Mouse (Mus musculus): ENCODE results near the gene Fars2. TPM values are rescaled to one million over a fixed set of nuclear protein-coding genes. Genes with fewer than 3 reads are reported as not detected.

The Fars2 gene
- polyA plus RNA-seq (2014; fragmentation: Nextera tagmentation; extraction: Ambion mirVana) = 30.6 and 31.2 TPM in 2 replicates

GRCm38 (mm10) chr13:36117143-36118014 is at the start of gene Fars2, which contains the start of gene Lyrm4:
TSS of gene Fars2 (plus strand) at chr13:36117412.
TSS of gene Lyrm4 (minus strand) at chr13:36117526.
- Histone ChIP-seq H3K27ac (peak within 1 kb of the TSS; percentile 98), H3K27me3 (ENCODE audit: control insufficient read depth, insufficient read depth, low read length) (no peaks in the 10 kb centered on the region), H3K36me3 (replicated peaks; ENCODE audit: control insufficient read depth, insufficient read depth) (no peaks in the 10 kb centered on the region), H3K9me3 (ENCODE audit: control insufficient read depth, low read length) (no peaks in the 10 kb centered on the region), H3K4me3 (replicated peaks; ENCODE audit: low read length) (peak within 1 kb of the TSS; percentile 84), H3K4me2 (replicated peaks) (peak within 1 kb of the TSS; percentile 69), H3K9ac (peak within 1 kb of the TSS; percentile 66), H3K4me1 (replicated peaks; ENCODE audit: control insufficient read depth, insufficient read depth, low read length) (peaks cover 18% of the 10 kb centered on the region)
- WGBS = under 1% methylated on average over 73 of the region's 75 CpGs
- DNase-seq (ENCODE audit: low spot score) = peak; percentile 94
- peak; percentile 99 for ATAC-seq (ENCODE audit: low FRiP score)

DNA sequence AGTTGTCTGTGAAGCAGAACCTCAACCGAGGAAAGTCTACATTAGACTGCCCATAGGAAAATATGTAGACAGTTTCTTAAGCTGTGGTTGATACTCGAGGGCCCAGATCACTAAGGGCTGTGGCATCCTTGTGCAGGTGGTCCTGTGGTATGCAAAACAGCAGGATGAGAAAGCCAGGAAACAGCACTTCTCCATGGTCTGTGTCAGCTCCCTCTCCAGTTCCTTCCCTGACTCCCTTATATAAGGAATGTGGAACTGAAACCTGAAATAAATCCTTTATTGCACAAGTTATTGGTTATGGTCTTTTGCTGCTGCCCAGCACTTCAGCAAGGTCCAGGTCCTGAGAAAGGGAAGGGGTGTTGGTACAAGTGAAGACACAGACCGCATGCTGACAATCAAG is 42.7 kb upstream of the Fars2 start:
- no peak for DNase-seq (ENCODE audit: low spot score)
- no peaks in the 10 kb centered on the region for H3K36me3 ChIP-seq (replicated peaks; ENCODE audit: control insufficient read depth, insufficient read depth)
- H3K9me3 ChIP-seq (ENCODE audit: control insufficient read depth, low read length) = no peaks in the 10 kb centered on the region
- no peak overlapping the region for H3K4me2 ChIP-seq (replicated peaks)
- H3K4me1 ChIP-seq (replicated peaks; ENCODE audit: control insufficient read depth, insufficient read depth, low read length) = no peaks in the 10 kb centered on the region
- no peaks in the 10 kb centered on the region for H3K27me3 ChIP-seq (ENCODE audit: control insufficient read depth, insufficient read depth, low read length)
- no peak overlapping the region for H3K27ac ChIP-seq
- ATAC-seq (ENCODE audit: low FRiP score) = no peak
- WGBS = 90% methylated on average over 3 of the region's 3 CpGs
- H3K4me3 ChIP-seq (replicated peaks; ENCODE audit: low read length) = no peak overlapping the region
- no peak overlapping the region for H3K9ac ChIP-seq

DNA sequence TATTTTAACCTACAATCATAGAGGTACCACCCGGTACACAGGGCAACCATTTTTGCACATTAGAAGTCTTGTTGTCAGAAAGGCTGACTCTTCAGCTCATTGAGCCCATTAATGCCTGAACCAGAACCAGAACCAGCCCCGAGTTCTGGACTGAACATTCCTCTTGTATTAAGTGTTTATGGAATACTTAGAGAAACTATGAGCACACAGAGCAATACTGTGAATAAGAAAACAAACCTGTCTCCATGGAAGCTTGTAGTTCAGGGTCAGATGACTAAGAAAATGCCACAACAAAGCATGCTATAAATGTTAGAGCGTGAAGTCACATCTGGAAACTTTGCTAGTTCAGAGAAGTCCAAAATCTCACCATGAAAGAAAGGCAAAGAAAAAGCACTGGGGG is 35.6 kb upstream of the Fars2 start:
- Histone ChIP-seq H3K4me3 (replicated peaks; ENCODE audit: low read length) (no peak overlapping the region), H3K4me2 (replicated peaks) (no peak overlapping the region), H3K36me3 (replicated peaks; ENCODE audit: control insufficient read depth, insufficient read depth) (peaks cover 4% of the 10 kb centered on the region; the same call in 1 of the 2 replicates), H3K4me1 (replicated peaks; ENCODE audit: control insufficient read depth, insufficient read depth, low read length) (no peaks in the 10 kb centered on the region), H3K9ac (no peak overlapping the region), H3K9me3 (ENCODE audit: control insufficient read depth, low read length) (no peaks in the 10 kb centered on the region), H3K27ac (no peak overlapping the region), H3K27me3 (ENCODE audit: control insufficient read depth, insufficient read depth, low read length) (no peaks in the 10 kb centered on the region)
- DNase-seq (ENCODE audit: low spot score) = no peak
- ATAC-seq (ENCODE audit: low FRiP score) = no peak
- 94% methylated on average over 3 of the region's 3 CpGs for WGBS

GRCm38 (mm10) chr13:36084701-36085100 is 32.5 kb upstream of the Fars2 start:
- Histone ChIP-seq H3K27ac (no peak overlapping the region), H3K27me3 (ENCODE audit: control insufficient read depth, insufficient read depth, low read length) (no peaks in the 10 kb centered on the region), H3K9ac (no peak overlapping the region), H3K9me3 (ENCODE audit: control insufficient read depth, low read length) (no peaks in the 10 kb centered on the region), H3K4me3 (replicated peaks; ENCODE audit: low read length) (no peak overlapping the region), H3K4me2 (replicated peaks) (no peak overlapping the region), H3K4me1 (replicated peaks; ENCODE audit: control insufficient read depth, insufficient read depth, low read length) (no peaks in the 10 kb centered on the region), H3K36me3 (replicated peaks; ENCODE audit: control insufficient read depth, insufficient read depth) (peaks cover 11% of the 10 kb centered on the region; the same call in 1 of the 2 replicates)
- ATAC-seq (ENCODE audit: low FRiP score) = no peak
- WGBS = 90% methylated on average over 3 of the region's 3 CpGs
- no peak for DNase-seq (ENCODE audit: low spot score)

- ATAC-seq (ENCODE audit: low FRiP score) = no peak
- H3K9ac ChIP-seq = no peak overlapping the region
- DNase-seq (ENCODE audit: low spot score) = no peak
- H3K4me3 ChIP-seq (replicated peaks; ENCODE audit: low read length) = no peak overlapping the region
- H3K4me1 ChIP-seq (replicated peaks; ENCODE audit: control insufficient read depth, insufficient read depth, low read length) = no peaks in the 10 kb centered on the region
- H3K27me3 ChIP-seq (ENCODE audit: control insufficient read depth, insufficient read depth, low read length) = no peaks in the 10 kb centered on the region
- no peak overlapping the region for H3K27ac ChIP-seq
- peaks cover 19% of the 10 kb centered on the region for H3K36me3 ChIP-seq (replicated peaks; ENCODE audit: control insufficient read depth, insufficient read depth)
- no peaks in the 10 kb centered on the region for H3K9me3 ChIP-seq (ENCODE audit: control insufficient read depth, low read length)
- H3K4me2 ChIP-seq (replicated peaks) = no peak overlapping the region
- WGBS = 80% methylated on average over 3 of the region's 3 CpGs
These were observed 31.2 kb upstream of the Fars2 start for GRCm38 (mm10) chr13:36085971-36086370.

DNA sequence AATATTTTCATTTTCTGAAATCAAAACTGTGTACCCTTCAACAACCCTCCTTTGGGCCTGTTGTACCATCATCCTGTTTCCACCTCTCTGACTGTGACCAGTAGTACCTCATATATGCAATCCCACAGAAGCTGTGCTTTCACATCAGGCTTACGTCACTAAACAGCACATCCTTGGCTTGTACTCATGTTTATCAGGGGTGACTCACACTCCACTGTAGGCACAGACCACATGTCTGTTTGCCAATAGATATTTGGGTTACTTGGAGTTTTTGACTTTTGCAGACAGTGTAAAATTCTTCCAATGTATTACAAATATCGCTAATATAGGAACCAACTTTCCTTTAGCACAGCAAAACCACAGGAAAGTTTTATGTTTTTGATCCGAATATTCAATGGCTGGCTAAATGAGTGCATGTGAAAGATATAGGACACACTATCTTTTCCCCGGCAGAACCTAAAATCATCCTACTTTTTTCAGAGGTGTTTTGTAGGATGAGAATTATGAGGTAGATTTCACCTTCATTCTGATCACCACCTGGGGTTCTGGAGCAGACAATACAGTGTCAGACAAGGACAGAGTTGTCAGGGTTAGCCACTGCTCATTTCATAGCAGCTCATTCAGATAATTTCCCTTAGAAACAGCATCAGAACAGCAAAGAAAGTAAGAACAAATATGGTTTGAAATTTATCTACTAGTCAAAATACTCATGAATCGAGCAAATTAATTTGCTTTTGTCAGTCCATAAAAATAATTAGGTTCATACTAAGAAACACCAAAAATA is 30.4 kb upstream of the Fars2 start:
- H3K9ac ChIP-seq = no peak overlapping the region
- 95% methylated on average over 5 of the region's 5 CpGs for WGBS
- H3K4me2 ChIP-seq (replicated peaks) = no peak overlapping the region
- H3K4me3 ChIP-seq (replicated peaks; ENCODE audit: low read length) = no peak overlapping the region
- ATAC-seq (ENCODE audit: low FRiP score) (no peak), DNase-seq (ENCODE audit: low spot score) (no peak)
- no peaks in the 10 kb centered on the region for H3K27me3 ChIP-seq (ENCODE audit: control insufficient read depth, insufficient read depth, low read length)
- H3K27ac ChIP-seq = no peak overlapping the region
- no peaks in the 10 kb centered on the region for H3K4me1 ChIP-seq (replicated peaks; ENCODE audit: control insufficient read depth, insufficient read depth, low read length)
- no peaks in the 10 kb centered on the region for H3K9me3 ChIP-seq (ENCODE audit: control insufficient read depth, low read length)
- H3K36me3 ChIP-seq (replicated peaks; ENCODE audit: control insufficient read depth, insufficient read depth) = peaks cover 27% of the 10 kb centered on the region

DNA sequence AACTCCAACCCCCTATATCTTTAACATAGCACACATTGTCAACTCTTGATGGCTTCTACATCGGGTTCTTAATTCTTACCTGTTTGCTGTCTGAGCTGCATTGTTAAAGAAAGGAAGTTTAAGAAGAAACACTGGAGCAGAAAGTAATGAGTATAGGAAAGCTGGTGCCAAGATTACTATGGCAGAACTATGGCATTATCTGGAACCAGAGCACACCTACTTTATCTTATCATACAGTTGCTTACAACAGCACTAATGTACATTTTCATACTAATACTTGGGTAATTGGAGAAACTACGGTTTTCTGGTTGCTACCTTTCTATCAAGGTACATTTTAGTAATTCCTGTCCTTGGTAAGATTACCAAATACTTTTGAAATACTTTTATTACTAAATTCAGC is 29.8 kb upstream of the Fars2 start:
- H3K4me1 ChIP-seq (replicated peaks; ENCODE audit: control insufficient read depth, insufficient read depth, low read length) = no peaks in the 10 kb centered on the region
- H3K36me3 ChIP-seq (replicated peaks; ENCODE audit: control insufficient read depth, insufficient read depth) = peaks cover 28% of the 10 kb centered on the region
- DNase-seq (ENCODE audit: low spot score) = no peak
- H3K27me3 ChIP-seq (ENCODE audit: control insufficient read depth, insufficient read depth, low read length) = no peaks in the 10 kb centered on the region
- H3K9me3 ChIP-seq (ENCODE audit: control insufficient read depth, low read length) = no peaks in the 10 kb centered on the region
- 93% methylated on average over 2 of the region's 2 CpGs for WGBS
- ATAC-seq (ENCODE audit: low FRiP score) = no peak
- no peak overlapping the region for H3K4me2 ChIP-seq (replicated peaks)
- no peak overlapping the region for H3K4me3 ChIP-seq (replicated peaks; ENCODE audit: low read length)
- no peak overlapping the region for H3K27ac ChIP-seq
- no peak overlapping the region for H3K9ac ChIP-seq

- Histone ChIP-seq H3K4me2 (replicated peaks) (no peak overlapping the region), H3K36me3 (replicated peaks; ENCODE audit: control insufficient read depth, insufficient read depth) (peaks cover 28% of the 10 kb centered on the region), H3K4me3 (replicated peaks; ENCODE audit: low read length) (no peak overlapping the region), H3K27me3 (ENCODE audit: control insufficient read depth, insufficient read depth, low read length) (no peaks in the 10 kb centered on the region), H3K27ac (no peak overlapping the region), H3K9ac (no peak overlapping the region), H3K9me3 (ENCODE audit: control insufficient read depth, low read length) (no peaks in the 10 kb centered on the region), H3K4me1 (replicated peaks; ENCODE audit: control insufficient read depth, insufficient read depth, low read length) (no peaks in the 10 kb centered on the region)
- 93% methylated on average over 4 of the region's 4 CpGs for whole genome bisulfite sequencing
- no peak for DNase-seq (ENCODE audit: low spot score)
- ATAC-seq (ENCODE audit: low FRiP score) = no peak
These were observed 29.0 kb upstream of the Fars2 start for GRCm38 (mm10) chr13:36088168-36088567.

GRCm38 (mm10) chr13:36096684-36097383 is 20.4 kb upstream of the Fars2 start:
- 90% methylated on average over 5 of the region's 5 CpGs for WGBS
- no peak overlapping the region for H3K27ac ChIP-seq
- no peak for ATAC-seq (ENCODE audit: low FRiP score)
- H3K4me3 ChIP-seq (replicated peaks; ENCODE audit: low read length) = no peak overlapping the region
- peaks cover 4% of the 10 kb centered on the region; the same call in 1 of the 2 replicates for H3K36me3 ChIP-seq (replicated peaks; ENCODE audit: control insufficient read depth, insufficient read depth)
- H3K9ac ChIP-seq = no peak overlapping the region
- H3K4me1 ChIP-seq (replicated peaks; ENCODE audit: control insufficient read depth, insufficient read depth, low read length) = no peaks in the 10 kb centered on the region
- DNase-seq (ENCODE audit: low spot score) = no peak
- H3K4me2 ChIP-seq (replicated peaks) = no peak overlapping the region
- no peaks in the 10 kb centered on the region for H3K9me3 ChIP-seq (ENCODE audit: control insufficient read depth, low read length)
- no peaks in the 10 kb centered on the region for H3K27me3 ChIP-seq (ENCODE audit: control insufficient read depth, insufficient read depth, low read length)

Data from hindbrain, embryonic 14.5 days (tissue).